Mouse (Mus musculus): ENCODE measurements around the gene Vmn1r23. TPM values are rescaled to one million over a fixed set of nuclear protein-coding genes. Genes with fewer than 3 reads are reported as not detected.

The Vmn1r23 gene
- not detected for polyA plus RNA-seq (2014; fragmentation: Illumina TruSeq; extraction: RNeasy Lipid Tissue Mini Kit (QIAGEN cat#74804); ENCODE audit: low read depth, low replicate concordance)

GRCm38 (mm10) chr6:57926738-57927137 lies at the start of gene Vmn1r23:
Gene Vmn1r23 (minus strand): TSS chr6:57926838.

GRCm38 (mm10) chr6:57961403-57961802 lies 34.8 kb upstream of the Vmn1r23 start, which contains the start of gene Vmn1r24:
Gene Vmn1r24 (minus strand): TSS chr6:57961503.

GRCm38 (mm10) chr6:57907928-57908327 lies 18.7 kb downstream of the Vmn1r23 start, which contains the start of gene Vmn1r22:
Gene Vmn1r22 (minus strand): TSS chr6:57908028.

Other genes starting within 250 kb of the Vmn1r23 start
- gene Pyurf, start 234.8 kb downstream of the Vmn1r23 start, polyA plus RNA-seq (2014; fragmentation: Illumina TruSeq; extraction: RNeasy Lipid Tissue Mini Kit (QIAGEN cat#74804); ENCODE audit: low read depth, low replicate concordance): 27.6 TPM
- 15.9 TPM for gene Lancl2, start 224.3 kb downstream of the Vmn1r23 start, polyA plus RNA-seq (2014; fragmentation: Illumina TruSeq; extraction: RNeasy Lipid Tissue Mini Kit (QIAGEN cat#74804); ENCODE audit: low read depth, low replicate concordance)
- gene Vopp1, start 101.7 kb downstream of the Vmn1r23 start, polyA plus RNA-seq (2014; fragmentation: Illumina TruSeq; extraction: RNeasy Lipid Tissue Mini Kit (QIAGEN cat#74804); ENCODE audit: low read depth, low replicate concordance): 35.9 TPM
- gene Vmn1r21, start 76.5 kb downstream of the Vmn1r23 start, polyA plus RNA-seq (2014; fragmentation: Illumina TruSeq; extraction: RNeasy Lipid Tissue Mini Kit (QIAGEN cat#74804); ENCODE audit: low read depth, low replicate concordance): not detected
- not detected for gene Vmn1r22, start 18.8 kb downstream of the Vmn1r23 start, polyA plus RNA-seq (2014; fragmentation: Illumina TruSeq; extraction: RNeasy Lipid Tissue Mini Kit (QIAGEN cat#74804); ENCODE audit: low read depth, low replicate concordance)
- gene Vmn1r24, start 34.7 kb upstream of the Vmn1r23 start, polyA plus RNA-seq (2014; fragmentation: Illumina TruSeq; extraction: RNeasy Lipid Tissue Mini Kit (QIAGEN cat#74804); ENCODE audit: low read depth, low replicate concordance): not detected
- gene Vmn1r25, start 54.0 kb upstream of the Vmn1r23 start, polyA plus RNA-seq (2014; fragmentation: Illumina TruSeq; extraction: RNeasy Lipid Tissue Mini Kit (QIAGEN cat#74804); ENCODE audit: low read depth, low replicate concordance): not detected
- gene Vmn1r26, start 88.3 kb upstream of the Vmn1r23 start, polyA plus RNA-seq (2014; fragmentation: Illumina TruSeq; extraction: RNeasy Lipid Tissue Mini Kit (QIAGEN cat#74804); ENCODE audit: low read depth, low replicate concordance): not detected

Data from sigmoid colon, adult 10 weeks (tissue).